Mouse (Mus musculus) monocyte, adult 2 months (primary cell): ENCODE data around the gene Flt3.

Source experiments
- DNase-seq, 2 experiments: peaks; one replicate each; pipeline ENCODE4 v3.0.0; 2022; ENCODE audit warnings: low spot score in 2 of 2, low read depth in 1 of 2

Gene Flt3

GRCm38 (mm10) chr5:147410585-147410984 lies 10.3 kb upstream of the Flt3 start:
- no peak for DNase-seq

- DNase-seq, result no peak
Measured at GRCm38 (mm10) chr5:147408731-147409130, 8.4 kb upstream of the Flt3 start.

GRCm38 (mm10) chr5:147406135-147406534 lies 5.8 kb upstream of the Flt3 start:
- no peak for DNase-seq

- DNase-seq, result no peak
Measured at GRCm38 (mm10) chr5:147402505-147402904, 2.2 kb upstream of the Flt3 start.

DNA sequence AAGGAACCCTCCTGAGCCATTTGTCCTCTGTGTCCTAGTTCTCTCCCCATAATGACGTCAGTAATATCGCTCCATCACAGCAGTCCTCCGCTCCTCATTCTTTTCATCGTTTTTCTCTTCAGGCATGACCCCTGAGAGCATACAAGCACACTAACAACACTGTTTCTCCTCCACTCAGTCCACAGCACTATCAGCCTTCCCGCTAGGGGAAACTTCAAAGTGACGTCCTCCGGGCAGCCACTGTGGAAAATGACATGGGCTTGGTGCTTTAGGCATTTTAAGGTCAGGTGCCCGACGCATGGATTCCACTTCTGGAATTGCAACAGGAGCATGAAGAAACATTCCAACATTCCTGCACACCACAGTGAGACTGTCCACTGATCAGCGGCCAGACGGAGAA lies 735 bp upstream of the Flt3 start:
- DNase-seq, result no peak

DNA sequence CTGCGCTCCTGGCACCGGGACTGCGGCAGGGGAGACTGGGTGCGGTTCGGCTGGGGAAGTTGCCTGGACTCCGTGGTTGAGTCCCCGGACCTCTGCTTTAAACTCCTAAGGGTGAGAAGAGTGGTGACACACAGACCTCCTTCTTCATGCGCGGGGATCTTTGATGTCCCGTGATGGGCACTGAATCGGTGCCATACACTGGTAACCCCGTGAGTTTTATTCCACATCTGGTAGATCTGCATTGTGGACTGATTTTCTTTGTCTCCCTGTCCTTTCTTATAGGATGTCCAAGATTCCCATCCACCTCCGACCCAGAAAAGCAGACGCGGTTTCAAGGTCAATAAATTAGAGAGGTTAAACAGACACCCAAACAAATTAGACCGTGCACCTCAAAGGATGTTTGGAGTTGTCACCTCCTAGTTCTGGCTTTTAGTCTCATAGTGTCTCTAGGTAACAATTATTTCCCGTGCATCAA lies 253 bp upstream of the Flt3 start:
- DNase-seq, result no peak

- DNase-seq, result no peak
Measured at GRCm38 (mm10) chr5:147395050-147395449, 5.2 kb downstream of the Flt3 start.

GRCm38 (mm10) chr5:147392667-147393213 lies 7.5 kb downstream of the Flt3 start:
- DNase-seq, result no peak

- DNase-seq, result no peak
Measured at GRCm38 (mm10) chr5:147390772-147391171, 9.5 kb downstream of the Flt3 start.

DNA sequence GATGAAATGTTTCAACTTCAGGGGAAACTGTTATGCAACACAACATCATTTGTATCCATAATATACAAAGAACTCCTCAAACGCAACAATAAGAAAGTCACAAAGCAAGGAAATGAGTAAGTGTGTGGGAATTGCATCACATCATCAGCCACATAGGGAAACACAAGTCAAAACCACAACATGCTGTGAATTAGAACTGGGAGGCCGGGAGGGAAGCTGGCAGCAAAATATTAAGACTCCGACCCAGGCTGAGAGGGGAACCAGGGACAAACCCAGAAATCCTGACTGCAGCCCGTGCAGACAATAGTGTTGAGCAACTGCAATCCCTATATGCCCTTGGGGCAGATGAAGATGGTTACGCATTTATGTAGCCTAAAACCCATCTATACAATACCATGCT lies 11.2 kb downstream of the Flt3 start:
- peak; percentile 52 to 54 for DNase-seq

DNA sequence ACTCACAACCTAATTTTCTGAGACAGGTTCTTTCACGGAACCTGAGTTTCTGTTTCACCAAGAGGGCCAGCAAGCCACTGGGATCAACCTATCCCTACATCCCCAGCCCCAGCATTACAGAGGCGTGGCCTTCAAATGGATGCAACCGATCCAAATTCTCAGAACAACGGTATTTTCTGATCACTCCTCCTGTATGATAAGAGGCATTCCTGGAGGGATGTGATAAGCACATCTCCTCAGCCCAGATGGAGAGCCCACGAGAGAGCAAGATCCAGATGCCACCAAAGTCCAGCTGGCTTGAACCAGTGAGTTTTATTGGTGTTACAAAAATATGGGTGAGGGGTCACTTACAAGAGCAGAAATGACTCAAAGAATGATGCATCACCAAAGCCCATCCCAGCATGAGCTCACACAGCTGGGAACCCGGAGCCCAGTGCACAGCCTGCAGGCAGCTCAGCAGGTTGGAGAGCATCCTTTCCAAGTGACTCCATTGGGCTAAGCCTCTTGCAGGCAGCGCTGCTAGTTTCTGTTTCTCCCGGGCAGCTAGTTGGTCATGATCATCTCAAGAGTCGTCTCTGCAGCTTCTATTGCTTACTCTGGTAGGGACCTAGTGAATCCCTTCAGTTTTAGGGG lies 11.8 kb downstream of the Flt3 start:
- DNase-seq, result no peak

DNA sequence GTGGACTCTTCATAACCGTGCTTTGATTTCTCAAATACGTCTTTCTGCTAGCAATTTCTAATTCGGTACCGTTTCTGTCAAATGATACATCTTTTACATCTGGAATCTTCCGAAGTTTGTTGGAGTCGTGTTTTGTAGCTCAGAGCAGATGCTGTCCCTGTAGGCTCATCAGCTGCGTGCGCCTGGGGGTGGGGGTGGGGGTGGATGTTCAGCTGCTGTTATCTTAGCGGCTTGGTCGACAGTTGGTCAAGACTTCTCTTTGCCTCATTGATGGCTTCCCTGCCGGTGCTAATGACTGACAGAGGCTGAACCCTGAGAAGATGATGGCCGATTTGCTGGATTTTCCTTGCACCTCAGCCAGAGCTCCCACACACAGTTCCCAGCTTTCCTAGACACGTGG lies 13.4 kb downstream of the Flt3 start:
- no peak for DNase-seq

GRCm38 (mm10) chr5:147381396-147381795 lies 18.9 kb downstream of the Flt3 start:
- DNase-seq, result no peak

GRCm38 (mm10) chr5:147379481-147379880 lies 20.8 kb downstream of the Flt3 start:
- DNase-seq, result no peak

DNA sequence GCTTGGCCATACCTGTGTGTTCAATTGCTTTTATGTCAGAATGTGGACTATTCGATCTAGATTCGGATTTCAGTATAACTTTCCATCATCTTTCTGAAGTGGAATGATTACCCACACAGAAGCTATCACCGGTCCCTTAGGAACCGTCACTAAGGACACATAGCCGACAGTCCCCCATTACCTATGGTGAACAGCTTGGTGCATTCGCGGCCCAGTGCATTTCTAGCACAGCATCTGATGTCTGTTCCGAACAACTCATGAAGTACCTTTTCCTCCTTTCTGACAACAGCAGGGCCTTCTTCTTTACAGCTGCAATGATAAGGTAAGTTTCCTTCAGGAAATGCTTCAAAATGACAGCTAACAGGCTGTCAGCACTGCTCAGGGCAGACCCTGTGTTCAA lies 30.0 kb downstream of the Flt3 start:
- DNase-seq, result no peak

DNA sequence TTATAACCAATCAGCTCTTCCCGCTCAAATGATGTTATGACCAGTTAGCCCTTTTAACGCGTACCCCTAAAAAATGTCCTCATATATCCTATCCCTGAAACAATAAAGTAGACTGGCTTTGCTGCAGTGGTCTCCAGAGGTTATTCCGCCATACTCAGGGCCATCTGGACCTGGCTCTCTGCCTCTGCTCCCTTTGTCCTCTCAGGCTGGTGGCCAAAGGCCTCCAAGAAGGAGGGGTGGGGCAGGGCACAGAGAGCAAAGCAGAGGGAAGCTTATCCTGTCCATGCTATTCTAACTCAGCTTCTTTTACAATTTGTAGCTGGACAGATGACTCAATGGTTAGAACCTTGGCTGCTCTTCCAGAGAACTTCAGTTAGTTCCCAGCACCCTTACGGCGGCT lies 32.1 kb downstream of the Flt3 start:
- DNase-seq, result no peak

- no peak for DNase-seq
Measured at GRCm38 (mm10) chr5:147365995-147366765, 34.1 kb downstream of the Flt3 start.

- peak; percentile 62 to 74 for DNase-seq
Measured at GRCm38 (mm10) chr5:147363054-147363453, 37.2 kb downstream of the Flt3 start.

DNA sequence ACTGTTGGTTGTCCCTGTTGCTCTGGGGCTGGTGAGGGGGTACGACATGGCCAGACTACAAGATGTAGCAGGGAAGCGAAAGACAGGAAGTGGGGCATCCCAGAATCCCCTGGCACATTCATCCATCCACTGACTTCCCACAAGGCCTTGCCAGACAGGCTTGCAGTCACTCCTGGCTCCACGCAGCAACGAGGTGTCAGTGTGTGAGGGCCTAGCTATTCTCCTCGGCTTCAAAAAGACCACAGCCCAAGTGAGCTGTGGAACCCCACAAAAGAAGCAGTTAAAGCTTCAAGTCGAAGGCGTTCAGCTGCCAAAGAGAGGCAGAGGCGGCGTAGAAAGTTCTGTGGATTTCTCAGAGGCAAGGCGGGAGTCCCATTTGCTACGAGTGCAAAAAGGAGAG lies 41.8 kb downstream of the Flt3 start:
- no peak for DNase-seq

DNA sequence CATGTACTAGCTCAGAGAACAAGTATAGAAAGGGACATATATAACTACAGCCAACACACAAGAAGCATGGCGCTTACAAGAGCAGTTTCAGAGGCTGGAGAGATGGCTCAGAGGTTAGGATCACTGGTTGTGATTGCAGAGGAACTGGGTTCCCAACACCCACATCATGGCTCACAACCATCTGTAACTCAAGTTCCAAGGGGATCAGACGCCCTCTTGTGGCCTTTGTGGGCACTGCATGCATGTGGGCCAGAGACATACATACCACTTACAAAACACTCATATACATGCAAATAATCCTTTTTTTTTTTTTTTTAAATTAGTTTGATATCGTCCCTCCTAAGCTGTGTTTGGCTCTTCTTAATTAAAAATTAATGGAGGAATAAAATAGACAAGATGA lies 42.8 kb downstream of the Flt3 start:
- no peak for DNase-seq

- DNase-seq, result no peak
Measured at GRCm38 (mm10) chr5:147356260-147357055, 43.8 kb downstream of the Flt3 start.

GRCm38 (mm10) chr5:147355788-147356187 lies 44.5 kb downstream of the Flt3 start:
- DNase-seq, result no peak
